Mouse (Mus musculus): Measurements from ENCODE around the gene Slmap. TPM values are rescaled to one million over a fixed set of nuclear protein-coding genes. Genes with fewer than 3 reads are reported as not detected.
A peak's percentile ranks its signal among the peaks of the same experiment; 100 is the strongest.

Gene Slmap
- total and polyA plus RNA-seq, 2 experiments = 10.5 to 50.8 TPM

GRCm38 (mm10) chr14:26571951-26572675 lies 37.4 kb upstream of the Slmap start:
- Histone ChIP-seq H3K4me1 (ENCODE audit: control insufficient read depth, insufficient read depth, low read length) (no peaks in the 10 kb centered on the region), H3K27ac (replicated peaks; ENCODE audit: insufficient read depth, low read depth, low read length) (no peak overlapping the region), H3K79me2 (ENCODE audit: control insufficient read depth, insufficient read depth, low read length) (no peaks in the 10 kb centered on the region), H3K27me3 (ENCODE audit: control insufficient read depth, insufficient read depth, low read length) (no peaks in the 10 kb centered on the region), H3K36me3 (ENCODE audit: control insufficient read depth, insufficient read depth, low read length) (no peaks in the 10 kb centered on the region), H3K4me3 (ENCODE audit: insufficient read depth, low read depth, low read length) (no peak overlapping the region), H3K9ac (ENCODE audit: low read depth, low read length) (no peak overlapping the region)
- no peak for DNase-seq (ENCODE audit: extremely low read depth, low read depth, low spot score)
- 68% methylated on average over 4 of the region's 4 CpGs for WGBS
- TF ChIP-seq CTCF (IDR thresholded peaks at IDR 0.05; ENCODE audit: low read depth, low read length) = no peak
- TF ChIP-seq POLR2A (IDR thresholded peaks at IDR 0.05; ENCODE audit: extremely low read depth, insufficient read depth, low read length) = no peak

- no peak for DNase-seq (ENCODE audit: extremely low read depth, low read depth, low spot score)
- H3K27me3 ChIP-seq (ENCODE audit: control insufficient read depth, insufficient read depth, low read length) = no peaks in the 10 kb centered on the region
- no peak overlapping the region for H3K27ac ChIP-seq (replicated peaks; ENCODE audit: insufficient read depth, low read depth, low read length)
- TF ChIP-seq CTCF (IDR thresholded peaks at IDR 0.05; ENCODE audit: low read depth, low read length) (no peak), POLR2A (IDR thresholded peaks at IDR 0.05; ENCODE audit: extremely low read depth, insufficient read depth, low read length) (no peak)
- H3K4me1 ChIP-seq (ENCODE audit: control insufficient read depth, insufficient read depth, low read length) = no peaks in the 10 kb centered on the region
- no peak overlapping the region for H3K4me3 ChIP-seq (ENCODE audit: insufficient read depth, low read depth, low read length)
- H3K9ac ChIP-seq (ENCODE audit: low read depth, low read length) = no peak overlapping the region
- no peaks in the 10 kb centered on the region for H3K36me3 ChIP-seq (ENCODE audit: control insufficient read depth, insufficient read depth, low read length)
- whole genome bisulfite sequencing = 84% methylated on average over 4 of the region's 4 CpGs
- no peaks in the 10 kb centered on the region for H3K79me2 ChIP-seq (ENCODE audit: control insufficient read depth, insufficient read depth, low read length)
Measured at GRCm38 (mm10) chr14:26569880-26570279, 35.1 kb upstream of the Slmap start.

- Histone ChIP-seq H3K27ac (replicated peaks; ENCODE audit: insufficient read depth, low read depth, low read length) (no peak overlapping the region), H3K4me3 (ENCODE audit: insufficient read depth, low read depth, low read length) (no peak overlapping the region), H3K27me3 (ENCODE audit: control insufficient read depth, insufficient read depth, low read length) (no peaks in the 10 kb centered on the region), H3K36me3 (ENCODE audit: control insufficient read depth, insufficient read depth, low read length) (no peaks in the 10 kb centered on the region), H3K9ac (ENCODE audit: low read depth, low read length) (no peak overlapping the region), H3K4me1 (ENCODE audit: control insufficient read depth, insufficient read depth, low read length) (no peaks in the 10 kb centered on the region; the same call in 1 of the 2 replicates), H3K79me2 (ENCODE audit: control insufficient read depth, insufficient read depth, low read length) (no peaks in the 10 kb centered on the region)
- TF ChIP-seq POLR2A (IDR thresholded peaks at IDR 0.05; ENCODE audit: extremely low read depth, insufficient read depth, low read length) (no peak), CTCF (IDR thresholded peaks at IDR 0.05; ENCODE audit: low read depth, low read length) (no peak)
- 81% methylated on average over 2 of the region's 2 CpGs for WGBS
- no peak for DNase-seq (ENCODE audit: extremely low read depth, low read depth, low spot score)
Measured at GRCm38 (mm10) chr14:26562247-26562646, 27.5 kb upstream of the Slmap start.

GRCm38 (mm10) chr14:26558536-26558935 lies 23.8 kb upstream of the Slmap start:
- Histone ChIP-seq H3K36me3 (ENCODE audit: control insufficient read depth, insufficient read depth, low read length) (no peaks in the 10 kb centered on the region), H3K79me2 (ENCODE audit: control insufficient read depth, insufficient read depth, low read length) (no peaks in the 10 kb centered on the region), H3K4me1 (ENCODE audit: control insufficient read depth, insufficient read depth, low read length) (no peaks in the 10 kb centered on the region; the same call in 1 of the 2 replicates), H3K4me3 (ENCODE audit: insufficient read depth, low read depth, low read length) (no peak overlapping the region), H3K27me3 (ENCODE audit: control insufficient read depth, insufficient read depth, low read length) (no peaks in the 10 kb centered on the region), H3K27ac (replicated peaks; ENCODE audit: insufficient read depth, low read depth, low read length) (no peak overlapping the region), H3K9ac (ENCODE audit: low read depth, low read length) (no peak overlapping the region)
- TF ChIP-seq CTCF (IDR thresholded peaks at IDR 0.05; ENCODE audit: low read depth, low read length) = no peak
- no peak for TF ChIP-seq POLR2A (IDR thresholded peaks at IDR 0.05; ENCODE audit: extremely low read depth, insufficient read depth, low read length)
- WGBS = 88% methylated on average over 7 of the region's 7 CpGs
- no peak for DNase-seq (ENCODE audit: extremely low read depth, low read depth, low spot score)

- no peaks in the 10 kb centered on the region; the same call in 1 of the 2 replicates for H3K4me1 ChIP-seq (ENCODE audit: control insufficient read depth, insufficient read depth, low read length)
- H3K27me3 ChIP-seq (ENCODE audit: control insufficient read depth, insufficient read depth, low read length) = no peaks in the 10 kb centered on the region
- WGBS = 59% methylated on average over 1 of the region's 1 CpGs
- DNase-seq (ENCODE audit: extremely low read depth, low read depth, low spot score) = no peak
- H3K4me3 ChIP-seq (ENCODE audit: insufficient read depth, low read depth, low read length) = no peak overlapping the region
- no peaks in the 10 kb centered on the region for H3K79me2 ChIP-seq (ENCODE audit: control insufficient read depth, insufficient read depth, low read length)
- no peak overlapping the region for H3K9ac ChIP-seq (ENCODE audit: low read depth, low read length)
- TF ChIP-seq POLR2A (IDR thresholded peaks at IDR 0.05; ENCODE audit: extremely low read depth, insufficient read depth, low read length) = no peak
- no peak for TF ChIP-seq CTCF (IDR thresholded peaks at IDR 0.05; ENCODE audit: low read depth, low read length)
- peak overlapping the region; percentile 15; the same call in 1 of the 2 replicates for H3K27ac ChIP-seq (replicated peaks; ENCODE audit: insufficient read depth, low read depth, low read length)
- no peaks in the 10 kb centered on the region for H3K36me3 ChIP-seq (ENCODE audit: control insufficient read depth, insufficient read depth, low read length)
Measured at GRCm38 (mm10) chr14:26557581-26557980, 22.9 kb upstream of the Slmap start.

- no peak for DNase-seq (ENCODE audit: extremely low read depth, low read depth, low spot score)
- 93% methylated on average over 3 of the region's 3 CpGs for WGBS
Measured at GRCm38 (mm10) chr14:26552853-26553252, 18.1 kb upstream of the Slmap start.

More at GRCm38 (mm10) chr14:26552853-26553252, 18.1 kb upstream of the Slmap start:
- no peaks in the 10 kb centered on the region for H3K27me3 ChIP-seq (ENCODE audit: control insufficient read depth, insufficient read depth, low read length)
- no peaks in the 10 kb centered on the region for H3K4me1 ChIP-seq (ENCODE audit: control insufficient read depth, insufficient read depth, low read length)
- TF ChIP-seq POLR2A (IDR thresholded peaks at IDR 0.05; ENCODE audit: extremely low read depth, insufficient read depth, low read length) (no peak), CTCF (IDR thresholded peaks at IDR 0.05; ENCODE audit: low read depth, low read length) (no peak)
- H3K4me3 ChIP-seq (ENCODE audit: insufficient read depth, low read depth, low read length) = no peak overlapping the region
- H3K27ac ChIP-seq (replicated peaks; ENCODE audit: insufficient read depth, low read depth, low read length) = no peak overlapping the region
- no peak overlapping the region for H3K9ac ChIP-seq (ENCODE audit: low read depth, low read length)
- no peaks in the 10 kb centered on the region for H3K36me3 ChIP-seq (ENCODE audit: control insufficient read depth, insufficient read depth, low read length)
- H3K79me2 ChIP-seq (ENCODE audit: control insufficient read depth, insufficient read depth, low read length) = no peaks in the 10 kb centered on the region
